Mouse (Mus musculus) midbrain, embryonic 16.5 days (tissue): Measurements from ENCODE around the gene Rsbn1. TPM values are rescaled to one million over a fixed set of nuclear protein-coding genes. Genes with fewer than 3 reads are reported as not detected.

Source experiments
- ATAC-seq: fragments of 200-750 bp; cut with Nextera tagmentation; 2 replicates; pipeline ENCODE4 v1.8.0; 2017; ENCODE audit warnings: moderate TSS enrichment
- H3K27ac ChIP-seq: fragments of 300-500 bp; sonication (generic); 2 replicates; pipeline ENCODE4 v1.5.1; 2014; ENCODE audit warnings: mild to moderate bottlenecking, low read length, mixed read lengths
- H3K27me3 ChIP-seq: fragments of 300-500 bp; sonication (generic); 2 replicates; pipeline ENCODE4 v1.6.1; 2014; ENCODE audit warnings: low read depth, low read length, mixed read lengths; ENCODE audit not compliant: control insufficient read depth, insufficient read depth
- H3K36me3 ChIP-seq: fragments of 300-500 bp; sonication (generic); 2 replicates; pipeline ENCODE4 v1.6.1; 2014; ENCODE audit warnings: mild to moderate bottlenecking, low read length, moderate library complexity, mixed read lengths; ENCODE audit not compliant: control insufficient read depth, insufficient read depth
- H3K4me1 ChIP-seq: fragments of 300-500 bp; sonication (generic); 2 replicates; pipeline ENCODE4 v1.6.1; 2014; ENCODE audit warnings: mild to moderate bottlenecking, low read length, mixed read lengths; ENCODE audit not compliant: control insufficient read depth, insufficient read depth
- H3K4me2 ChIP-seq: fragments of 300-500 bp; sonication (generic); 2 replicates; pipeline ENCODE4 v1.6.1; 2014; ENCODE audit warnings: mild to moderate bottlenecking, low read length, mixed read lengths
- H3K4me3 ChIP-seq: fragments of 300-500 bp; sonication (generic); 2 replicates; pipeline ENCODE4 v1.5.1; 2014; ENCODE audit warnings: low read depth, mild to moderate bottlenecking, low read length, moderate library complexity, mixed read lengths
- H3K9ac ChIP-seq: fragments of 300-500 bp; sonication (generic); 2 replicates; pipeline ENCODE4 v1.6.1; 2014; ENCODE audit warnings: low read depth, low read length, mixed read lengths
- H3K9me3 ChIP-seq: fragments of 300-500 bp; sonication (generic); replicated peaks from 2 replicates; pipeline ENCODE4 v1.6.1; 2014; ENCODE audit warnings: mild to moderate bottlenecking, low read length, mixed read lengths; ENCODE audit not compliant: control insufficient read depth, poor library complexity, severe bottlenecking
- WGBS: fragments of 180-500 bp; shearing (Covaris S2); extraction: QIAGEN DNeasy Blood & Tissue Kit; methylation state at CpG from one replicate; pipeline ENCODE4 v1.1.7; 2014; 5-methylcytosine and 5-hydroxymethylcytosine counted together
- polyA plus RNA-seq: library from polyadenylated mRNA; unstranded; fragments of >200 nt; fragmentation: Nextera tagmentation; extraction: Ambion mirVana; gene quantifications from 2 replicates; pipeline ENCODE4 v1.2.1, GENCODE M21; 2015

Gene Rsbn1
- polyA plus RNA-seq, result 22.3 and 22.8 TPM in 2 replicates

- under 1% methylated on average over 51 of the region's 55 CpGs for WGBS
- H3K27ac ChIP-seq, result peak within 1 kb of the TSS; percentile 89
- H3K9ac ChIP-seq, result peak within 1 kb of the TSS; percentile 89
- H3K27me3 ChIP-seq, result no peaks in the 10 kb centered on the region
- ATAC-seq, result peak; percentile 100
- H3K4me3 ChIP-seq, result peak within 1 kb of the TSS; percentile 71
- peak within 1 kb of the TSS; percentile 87 for H3K4me2 ChIP-seq
- H3K36me3 ChIP-seq, result no peaks in the 10 kb centered on the region
- H3K9me3 ChIP-seq, result no peaks in the 10 kb centered on the region
- H3K4me1 ChIP-seq, result peaks cover 14% of the 10 kb centered on the region
Measured at GRCm38 (mm10) chr3:103914010-103914669, at the start of gene Rsbn1. TSS of gene Rsbn1 (plus strand) at chr3:103914120.

- Histone ChIP-seq H3K36me3 (no peaks in the 10 kb centered on the region), H3K4me2 (no peak overlapping the region), H3K27me3 (no peaks in the 10 kb centered on the region), H3K4me1 (no peaks in the 10 kb centered on the region; the same call in 1 of the 2 replicates), H3K27ac (no peak overlapping the region), H3K9me3 (no peaks in the 10 kb centered on the region), H3K9ac (no peak overlapping the region), H3K4me3 (no peak overlapping the region)
- 94% methylated on average over 6 of the region's 6 CpGs for WGBS
- no peak for ATAC-seq
Measured at GRCm38 (mm10) chr3:103864200-103864599, 49.7 kb upstream of the Rsbn1 start.

GRCm38 (mm10) chr3:103867424-103867971, 46.4 kb upstream of the Rsbn1 start:
- Histone ChIP-seq H3K9ac (no peak overlapping the region), H3K27ac (no peak overlapping the region), H3K4me3 (no peak overlapping the region), H3K4me2 (no peak overlapping the region), H3K4me1 (no peaks in the 10 kb centered on the region), H3K27me3 (no peaks in the 10 kb centered on the region), H3K9me3 (no peaks in the 10 kb centered on the region), H3K36me3 (no peaks in the 10 kb centered on the region)
- WGBS, result 86% methylated on average over 5 of the region's 5 CpGs
- ATAC-seq, result no peak

GRCm38 (mm10) chr3:103868008-103868407, 45.9 kb upstream of the Rsbn1 start:
- 86% methylated on average over 4 of the region's 4 CpGs for WGBS
- no peaks in the 10 kb centered on the region for H3K36me3 ChIP-seq

DNA sequence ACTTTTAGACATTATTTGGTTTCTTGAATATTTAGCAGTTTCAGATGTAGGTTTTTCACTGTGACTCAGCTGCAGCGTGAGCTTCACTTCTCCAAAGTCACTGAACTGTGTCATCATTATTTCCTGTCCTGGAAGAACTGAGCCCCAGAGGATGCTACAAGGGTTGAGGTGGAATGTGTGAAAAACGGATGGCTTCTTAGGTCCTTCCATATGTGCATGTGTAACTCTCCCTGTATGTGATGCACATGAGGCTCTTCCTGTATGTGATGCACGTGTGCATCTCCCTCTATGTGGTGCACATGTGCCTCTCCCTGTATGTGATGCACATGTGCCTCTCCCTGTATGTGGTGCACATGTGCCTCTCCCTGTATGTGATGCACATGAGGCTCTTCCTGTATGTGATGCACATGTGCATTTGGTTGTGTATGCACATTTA, 41.2 kb upstream of the Rsbn1 start:
- no peak for ATAC-seq
- H3K4me3 ChIP-seq, result no peak overlapping the region
- H3K4me1 ChIP-seq, result no peaks in the 10 kb centered on the region
- H3K9ac ChIP-seq, result no peak overlapping the region
- no peak overlapping the region for H3K4me2 ChIP-seq
- no peaks in the 10 kb centered on the region for H3K27me3 ChIP-seq
- H3K27ac ChIP-seq, result no peak overlapping the region
- 68% methylated on average over 3 of the region's 3 CpGs for WGBS
- H3K9me3 ChIP-seq, result no peaks in the 10 kb centered on the region
- H3K36me3 ChIP-seq, result no peaks in the 10 kb centered on the region

More at GRCm38 (mm10) chr3:103868008-103868407, 45.9 kb upstream of the Rsbn1 start:
- no peak overlapping the region for H3K27ac ChIP-seq
- H3K9ac ChIP-seq, result no peak overlapping the region
- no peak overlapping the region for H3K4me3 ChIP-seq
- no peaks in the 10 kb centered on the region for H3K27me3 ChIP-seq
- no peaks in the 10 kb centered on the region for H3K4me1 ChIP-seq
- H3K4me2 ChIP-seq, result no peak overlapping the region
- no peak for ATAC-seq
- H3K9me3 ChIP-seq, result no peaks in the 10 kb centered on the region

DNA sequence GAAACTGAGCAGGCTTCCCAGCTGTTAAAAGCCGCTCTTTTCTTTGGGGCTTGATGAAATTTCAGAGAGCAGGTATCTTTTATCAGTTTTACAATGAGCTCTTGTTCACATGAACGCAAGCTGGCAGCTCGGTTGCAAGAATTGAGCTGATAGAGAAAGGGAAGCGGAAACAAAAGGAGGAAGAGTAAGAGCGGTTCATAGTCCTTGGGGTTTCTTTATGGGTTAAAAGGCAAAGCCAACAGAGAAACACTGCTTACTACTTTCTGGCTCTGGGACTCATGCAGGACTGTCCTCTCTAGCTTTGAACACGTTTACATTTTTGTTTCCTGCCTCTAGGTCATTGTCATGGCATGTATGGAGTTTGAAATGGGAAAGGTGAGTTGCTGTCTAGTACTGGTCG, 39.6 kb upstream of the Rsbn1 start:
- Histone ChIP-seq H3K27me3 (no peaks in the 10 kb centered on the region), H3K9me3 (no peaks in the 10 kb centered on the region), H3K4me3 (no peak overlapping the region), H3K4me1 (no peaks in the 10 kb centered on the region), H3K36me3 (no peaks in the 10 kb centered on the region), H3K9ac (no peak overlapping the region), H3K27ac (no peak overlapping the region), H3K4me2 (no peak overlapping the region)
- no peak for ATAC-seq
- 76% methylated on average over 7 of the region's 7 CpGs for WGBS

DNA sequence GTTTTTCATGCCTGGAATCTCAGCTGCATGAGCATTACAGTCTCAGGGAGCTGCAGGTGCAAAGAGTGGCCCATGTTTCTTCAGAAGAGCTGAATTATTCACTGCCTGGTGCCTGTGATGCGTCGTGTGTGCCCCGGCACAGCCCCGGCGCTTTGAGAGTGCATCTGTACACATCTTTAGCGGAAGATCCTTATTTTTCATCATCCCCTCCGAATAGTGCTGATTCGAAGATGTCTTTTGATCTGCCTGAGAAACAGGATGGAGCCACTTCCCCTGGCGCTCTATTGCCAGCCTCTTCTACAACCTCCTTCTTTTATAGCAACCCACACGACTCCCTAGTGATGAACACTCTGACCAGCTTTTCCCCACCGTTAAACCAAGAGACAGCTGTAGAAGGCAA, 28.0 kb upstream of the Rsbn1 start:
- Histone ChIP-seq H3K9ac (no peak overlapping the region), H3K9me3 (no peaks in the 10 kb centered on the region), H3K27ac (no peak overlapping the region), H3K27me3 (no peaks in the 10 kb centered on the region), H3K4me3 (no peak overlapping the region), H3K36me3 (no peaks in the 10 kb centered on the region), H3K4me2 (no peak overlapping the region), H3K4me1 (no peaks in the 10 kb centered on the region)
- ATAC-seq, result no peak
- 71% methylated on average over 11 of the region's 11 CpGs for WGBS

DNA sequence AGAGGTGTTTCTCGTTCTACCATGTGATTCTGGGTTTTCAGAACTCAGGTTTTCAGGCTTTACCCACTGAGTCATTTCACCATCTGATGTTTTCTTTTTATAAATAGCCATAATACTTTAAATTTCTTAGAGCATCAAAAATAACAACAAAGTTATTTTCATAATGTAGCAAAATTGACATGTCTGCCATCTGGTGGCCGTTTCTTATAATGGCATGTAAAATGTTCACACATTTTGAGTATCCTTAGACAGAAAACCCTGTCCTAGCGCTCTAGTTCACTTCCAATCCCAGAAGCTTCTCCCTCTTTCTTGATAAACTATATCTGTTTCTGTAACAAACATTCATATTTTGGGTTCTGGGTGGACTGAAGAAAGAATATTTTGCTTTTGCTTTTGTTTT, 26.3 kb upstream of the Rsbn1 start:
- Histone ChIP-seq H3K4me3 (no peak overlapping the region), H3K4me1 (no peaks in the 10 kb centered on the region), H3K9ac (no peak overlapping the region), H3K36me3 (no peaks in the 10 kb centered on the region), H3K27me3 (no peaks in the 10 kb centered on the region), H3K27ac (no peak overlapping the region), H3K4me2 (no peak overlapping the region), H3K9me3 (no peaks in the 10 kb centered on the region)
- 21% methylated on average over 3 of the region's 3 CpGs for WGBS
- ATAC-seq, result no peak

- Histone ChIP-seq H3K9ac (no peak overlapping the region), H3K9me3 (no peaks in the 10 kb centered on the region), H3K27me3 (no peaks in the 10 kb centered on the region), H3K4me1 (no peaks in the 10 kb centered on the region), H3K27ac (no peak overlapping the region), H3K4me2 (no peak overlapping the region), H3K36me3 (no peaks in the 10 kb centered on the region), H3K4me3 (no peak overlapping the region)
- 94% methylated on average over 3 of the region's 3 CpGs for WGBS
- no peak for ATAC-seq
Measured at GRCm38 (mm10) chr3:103893374-103893773, 20.5 kb upstream of the Rsbn1 start.
